Mouse (Mus musculus): ENCODE measurements around the gene Ubald1. TPM values are rescaled to one million over a fixed set of nuclear protein-coding genes. Genes with fewer than 3 reads are reported as not detected.
A peak's percentile ranks its signal among the peaks of the same experiment; 100 is the strongest.

Gene Ubald1
- polyA plus RNA-seq, 1 experiment from 2014 or later: 22.9 TPM

DNA sequence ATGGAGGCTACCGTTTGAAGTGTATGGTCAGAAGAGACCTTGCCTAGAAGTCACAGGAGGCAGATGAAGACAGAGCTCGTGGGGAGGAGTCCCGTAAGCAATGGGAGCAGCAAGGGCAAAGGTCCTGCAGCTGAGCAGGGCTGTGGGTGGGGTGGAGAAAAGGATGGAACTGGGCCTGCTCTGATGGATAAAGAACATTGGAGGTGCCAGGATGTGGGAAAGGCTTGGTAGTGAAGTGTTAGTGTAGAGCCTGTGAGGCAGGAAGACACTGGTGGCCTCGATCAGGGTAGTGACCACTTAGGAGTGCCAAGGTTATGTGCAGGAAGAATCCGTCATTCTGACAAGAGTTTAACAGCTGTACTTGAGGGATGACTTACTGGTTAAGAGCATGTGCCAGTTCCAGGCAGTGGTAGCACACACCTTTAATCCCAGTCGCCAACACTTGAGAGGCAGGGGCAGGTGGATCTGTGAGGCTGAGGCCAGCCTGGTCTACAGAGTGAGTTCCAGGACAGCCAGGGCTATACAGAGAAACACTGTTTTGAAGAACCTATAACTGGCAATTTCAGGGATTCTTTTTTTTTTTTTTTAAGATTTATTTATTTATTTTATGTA is 23.5 kb upstream of the Ubald1 start:
- Histone ChIP-seq H3K36me3 (ENCODE audit: control insufficient read depth, insufficient read depth) (0 out of 2 replicates have a peak, but pooled peaks cover 13% of the 10 kb centered on the region), H3K27me3 (replicated peaks; ENCODE audit: control insufficient read depth, insufficient read depth, low read length) (no peaks in the 10 kb centered on the region), H3K4me2 (replicated peaks; ENCODE audit: low read depth) (no peak overlapping the region), H3K4me3 (ENCODE audit: low read depth, low read length) (no peak overlapping the region), H3K27ac (ENCODE audit: low read depth, low read length) (no peak overlapping the region), H3K4me1 (replicated peaks; ENCODE audit: control insufficient read depth, insufficient read depth, low read length) (no peaks in the 10 kb centered on the region), H3K9me3 (ENCODE audit: control insufficient read depth) (no peaks in the 10 kb centered on the region), H3K9ac (ENCODE audit: low read depth, low read length) (no peak overlapping the region)
- no peak for TF ChIP-seq CTCF (IDR thresholded peaks at IDR 0.05; ENCODE audit: low read depth)
- WGBS: 39% methylated on average over 6 of the region's 6 CpGs
- ATAC-seq: peak; percentile 72

GRCm38 (mm10) chr16:4902390-4902789 is 22.3 kb upstream of the Ubald1 start:
- 75% methylated on average over 2 of the region's 2 CpGs for WGBS
- H3K27ac ChIP-seq (ENCODE audit: low read depth, low read length): no peak overlapping the region
- no peak for TF ChIP-seq CTCF (IDR thresholded peaks at IDR 0.05; ENCODE audit: low read depth)

GRCm38 (mm10) chr16:4901167-4901566 is 21.1 kb upstream of the Ubald1 start:
- 64% methylated on average over 7 of the region's 7 CpGs for WGBS
- H3K4me3 ChIP-seq (ENCODE audit: low read depth, low read length): no peak overlapping the region
- no peaks in the 10 kb centered on the region for H3K27me3 ChIP-seq (replicated peaks; ENCODE audit: control insufficient read depth, insufficient read depth, low read length)
- no peak overlapping the region for H3K27ac ChIP-seq (ENCODE audit: low read depth, low read length)
- no peak overlapping the region for H3K9ac ChIP-seq (ENCODE audit: low read depth, low read length)
- no peak for TF ChIP-seq CTCF (IDR thresholded peaks at IDR 0.05; ENCODE audit: low read depth)
- no peaks in the 10 kb centered on the region for H3K4me1 ChIP-seq (replicated peaks; ENCODE audit: control insufficient read depth, insufficient read depth, low read length)
- ATAC-seq: no peak
- H3K36me3 ChIP-seq (ENCODE audit: control insufficient read depth, insufficient read depth): 0 out of 2 replicates have a peak, but pooled peaks cover 6% of the 10 kb centered on the region
- no peaks in the 10 kb centered on the region for H3K9me3 ChIP-seq (ENCODE audit: control insufficient read depth)
- H3K4me2 ChIP-seq (replicated peaks; ENCODE audit: low read depth): no peak overlapping the region

More at GRCm38 (mm10) chr16:4902390-4902789, 22.3 kb upstream of the Ubald1 start:
- Histone ChIP-seq H3K4me2 (replicated peaks; ENCODE audit: low read depth) (no peak overlapping the region), H3K9me3 (ENCODE audit: control insufficient read depth) (no peaks in the 10 kb centered on the region), H3K9ac (ENCODE audit: low read depth, low read length) (no peak overlapping the region), H3K4me3 (ENCODE audit: low read depth, low read length) (no peak overlapping the region), H3K4me1 (replicated peaks; ENCODE audit: control insufficient read depth, insufficient read depth, low read length) (no peaks in the 10 kb centered on the region), H3K27me3 (replicated peaks; ENCODE audit: control insufficient read depth, insufficient read depth, low read length) (no peaks in the 10 kb centered on the region), H3K36me3 (ENCODE audit: control insufficient read depth, insufficient read depth) (0 out of 2 replicates have a peak, but pooled peaks cover 8% of the 10 kb centered on the region)
- ATAC-seq: no peak

GRCm38 (mm10) chr16:4899711-4900110 is 19.6 kb upstream of the Ubald1 start:
- H3K36me3 ChIP-seq (ENCODE audit: control insufficient read depth, insufficient read depth): 0 out of 2 replicates have a peak, but pooled peaks cover 6% of the 10 kb centered on the region
- 58% methylated on average over 2 of the region's 2 CpGs for WGBS
- no peak overlapping the region for H3K4me2 ChIP-seq (replicated peaks; ENCODE audit: low read depth)
- no peak for TF ChIP-seq CTCF (IDR thresholded peaks at IDR 0.05; ENCODE audit: low read depth)
- H3K27me3 ChIP-seq (replicated peaks; ENCODE audit: control insufficient read depth, insufficient read depth, low read length): no peaks in the 10 kb centered on the region
- no peak overlapping the region for H3K27ac ChIP-seq (ENCODE audit: low read depth, low read length)
- H3K9me3 ChIP-seq (ENCODE audit: control insufficient read depth): no peaks in the 10 kb centered on the region
- no peak overlapping the region for H3K4me3 ChIP-seq (ENCODE audit: low read depth, low read length)
- no peaks in the 10 kb centered on the region for H3K4me1 ChIP-seq (replicated peaks; ENCODE audit: control insufficient read depth, insufficient read depth, low read length)
- no peak overlapping the region for H3K9ac ChIP-seq (ENCODE audit: low read depth, low read length)
- no peak for ATAC-seq

- Histone ChIP-seq H3K4me1 (replicated peaks; ENCODE audit: control insufficient read depth, insufficient read depth, low read length) (no peaks in the 10 kb centered on the region), H3K9ac (ENCODE audit: low read depth, low read length) (no peak overlapping the region), H3K27ac (ENCODE audit: low read depth, low read length) (no peak overlapping the region), H3K9me3 (ENCODE audit: control insufficient read depth) (no peaks in the 10 kb centered on the region), H3K4me2 (replicated peaks; ENCODE audit: low read depth) (no peak overlapping the region), H3K4me3 (ENCODE audit: low read depth, low read length) (no peak overlapping the region), H3K36me3 (ENCODE audit: control insufficient read depth, insufficient read depth) (0 out of 2 replicates have a peak, but pooled peaks cover 6% of the 10 kb centered on the region), H3K27me3 (replicated peaks; ENCODE audit: control insufficient read depth, insufficient read depth, low read length) (no peaks in the 10 kb centered on the region)
- 80% methylated on average over 6 of the region's 6 CpGs for WGBS
- no peak for TF ChIP-seq CTCF (IDR thresholded peaks at IDR 0.05; ENCODE audit: low read depth)
- ATAC-seq: no peak
Observed at GRCm38 (mm10) chr16:4898881-4899280, 18.8 kb upstream of the Ubald1 start.

- 0 out of 2 replicates have a peak, but pooled peaks cover 6% of the 10 kb centered on the region for H3K36me3 ChIP-seq (ENCODE audit: control insufficient read depth, insufficient read depth)
- ATAC-seq: peak; percentile 44
- no peak overlapping the region for H3K4me2 ChIP-seq (replicated peaks; ENCODE audit: low read depth)
- peak; percentile 63 for TF ChIP-seq CTCF (IDR thresholded peaks at IDR 0.05; ENCODE audit: low read depth)
- no peaks in the 10 kb centered on the region for H3K27me3 ChIP-seq (replicated peaks; ENCODE audit: control insufficient read depth, insufficient read depth, low read length)
- H3K4me3 ChIP-seq (ENCODE audit: low read depth, low read length): no peak overlapping the region
- no peaks in the 10 kb centered on the region for H3K4me1 ChIP-seq (replicated peaks; ENCODE audit: control insufficient read depth, insufficient read depth, low read length)
- H3K27ac ChIP-seq (ENCODE audit: low read depth, low read length): peak overlapping the region; percentile 51; the same call in 1 of the 2 replicates
- WGBS: 65% methylated on average over 7 of the region's 7 CpGs
- H3K9ac ChIP-seq (ENCODE audit: low read depth, low read length): no peak overlapping the region
- H3K9me3 ChIP-seq (ENCODE audit: control insufficient read depth): no peaks in the 10 kb centered on the region
Observed at GRCm38 (mm10) chr16:4897146-4897730, 17.1 kb upstream of the Ubald1 start.
